Mouse (Mus musculus) hindbrain, postnatal 0 days (tissue): Measurements from ENCODE around the gene Glcci1. TPM values are rescaled to one million over a fixed set of nuclear protein-coding genes. Genes with fewer than 3 reads are reported as not detected.

ENCODE experiments used
- ATAC-seq: fragments of 200-750 bp; cut with Nextera tagmentation; 2 replicates; pipeline ENCODE4 v1.8.0; 2017; ENCODE audit warnings: mild to moderate bottlenecking, moderate TSS enrichment, moderate library complexity
- DNase-seq: peaks from one replicate; pipeline ENCODE4 v3.0.0-alpha.2; 2015; ENCODE audit warnings: low spot score
- H3K27ac ChIP-seq: fragments of 300-500 bp; sonication (generic); 2 replicates; pipeline ENCODE4 v1.5.1; 2014; ENCODE audit warnings: mild to moderate bottlenecking
- H3K27me3 ChIP-seq: fragments of 300-500 bp; sonication (generic); 2 replicates; pipeline ENCODE4 v1.6.1; 2014; ENCODE audit warnings: low read length, mixed read lengths; ENCODE audit not compliant: insufficient read depth
- H3K36me3 ChIP-seq: fragments of 300-500 bp; sonication (generic); 2 replicates; pipeline ENCODE4 v1.6.1; 2014; ENCODE audit warnings: low read length, mixed read lengths; ENCODE audit not compliant: insufficient read depth
- H3K4me1 ChIP-seq: fragments of 300-500 bp; sonication (generic); 2 replicates; pipeline ENCODE4 v1.6.1; 2014; ENCODE audit warnings: antibody characterized with exemption, low read length, mixed read lengths; ENCODE audit not compliant: insufficient read depth
- H3K4me2 ChIP-seq: fragments of 300-500 bp; sonication (generic); 2 replicates; pipeline ENCODE4 v1.6.1; 2014; ENCODE audit warnings: low read depth, mild to moderate bottlenecking, low read length, moderate library complexity, mixed read lengths
- H3K4me3 ChIP-seq: fragments of 300-500 bp; sonication (generic); 2 replicates; pipeline ENCODE4 v1.5.1; 2014; ENCODE audit warnings: low read length
- H3K9ac ChIP-seq: fragments of 300-500 bp; sonication (generic); replicated peaks from 2 replicates; pipeline ENCODE4 v1.6.1; 2014; ENCODE audit warnings: mild to moderate bottlenecking, low read length, moderate library complexity, mixed read lengths
- H3K9me3 ChIP-seq: fragments of 300-500 bp; sonication (generic); 2 replicates; pipeline ENCODE4 v1.6.1; 2016; ENCODE audit warnings: low read length, mixed read lengths
- CTCF ChIP-seq: IDR thresholded peaks from 2 replicates; pipeline ENCODE4 v1.5.1; 2016; ENCODE audit warnings: antibody characterized with exemption, control low read depth, low read depth
- WGBS: fragments of 180-500 bp; shearing (Covaris S2); extraction: QIAGEN DNeasy Blood & Tissue Kit; methylation state at CpG from one replicate; pipeline ENCODE4 v1.1.7; 2014; 5-methylcytosine and 5-hydroxymethylcytosine counted together
- polyA plus RNA-seq: library from polyadenylated mRNA; unstranded; fragments of >200 nt; fragmentation: Nextera tagmentation; extraction: Ambion mirVana; gene quantifications from 2 replicates; pipeline ENCODE4 v1.2.1, GENCODE M21; 2015
- total RNA-seq: library from RNA; depleted of rRNA; stranded (reverse); fragments of >200 nt; gene quantifications from 2 replicates; pipeline ENCODE4 v1.2.3, GENCODE M21; 2014

Glcci1 gene
- total and polyA plus RNA-seq, 2 experiments from 2014 or later = 5.8 to 23.1 TPM

DNA sequence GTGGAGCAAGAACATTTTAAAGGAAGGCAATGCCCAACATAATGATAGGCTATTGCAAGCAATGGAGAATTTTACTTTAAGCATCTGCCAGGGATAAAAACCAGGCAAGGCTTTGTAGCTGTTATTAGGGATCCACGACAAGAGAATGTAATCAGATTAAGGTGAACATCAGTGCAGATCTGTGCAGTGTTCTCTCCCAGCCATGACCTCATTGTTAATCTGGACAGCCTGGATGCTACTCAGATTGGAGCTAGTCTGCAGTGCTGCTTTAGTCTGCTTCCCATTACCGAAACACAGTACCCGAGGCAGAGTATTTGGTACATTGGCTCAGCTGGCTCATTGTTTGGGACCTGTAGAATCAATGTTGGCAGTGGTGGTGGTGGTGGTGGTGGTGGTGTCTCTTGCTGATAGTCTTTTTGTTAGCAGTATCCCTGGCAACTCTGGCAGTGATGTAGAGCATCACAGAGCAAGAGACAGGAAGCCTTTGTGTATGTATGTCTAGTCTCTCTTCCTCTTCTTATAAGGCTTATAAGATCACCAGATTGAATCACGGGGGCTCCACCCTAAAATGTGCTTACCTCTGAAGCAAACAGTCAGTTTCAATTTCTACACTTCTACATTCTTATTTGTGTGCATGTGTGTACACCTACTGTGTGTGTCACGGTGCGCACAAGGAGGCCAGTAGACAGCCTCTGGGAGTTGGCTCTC lies 4.7 kb upstream of the Glcci1 start:
- WGBS = 80% methylated on average over 6 of the region's 6 CpGs
- Histone ChIP-seq H3K36me3 (no peaks in the 10 kb centered on the region), H3K4me1 (no peaks in the 10 kb centered on the region), H3K27ac (no peak overlapping the region), H3K4me2 (no peak overlapping the region), H3K9ac (no peak overlapping the region), H3K27me3 (no peaks in the 10 kb centered on the region), H3K4me3 (no peak overlapping the region), H3K9me3 (no peaks in the 10 kb centered on the region)
- DNase-seq (no peak), ATAC-seq (no peak)
- no peak for TF ChIP-seq CTCF

- H3K4me1 ChIP-seq = peaks cover 4% of the 10 kb centered on the region; the same call in 1 of the 2 replicates
- H3K36me3 ChIP-seq = no peaks in the 10 kb centered on the region
- no peak overlapping the region for H3K9ac ChIP-seq
- no peak overlapping the region for H3K27ac ChIP-seq
- no peak for DNase-seq
- no peaks in the 10 kb centered on the region for H3K9me3 ChIP-seq
- no peak overlapping the region for H3K4me3 ChIP-seq
- H3K4me2 ChIP-seq = no peak overlapping the region
- H3K27me3 ChIP-seq = no peaks in the 10 kb centered on the region
- TF ChIP-seq CTCF = no peak
- ATAC-seq = no peak
Observed at GRCm38 (mm10) chr6:8506631-8507030, 2.8 kb upstream of the Glcci1 start.

DNA sequence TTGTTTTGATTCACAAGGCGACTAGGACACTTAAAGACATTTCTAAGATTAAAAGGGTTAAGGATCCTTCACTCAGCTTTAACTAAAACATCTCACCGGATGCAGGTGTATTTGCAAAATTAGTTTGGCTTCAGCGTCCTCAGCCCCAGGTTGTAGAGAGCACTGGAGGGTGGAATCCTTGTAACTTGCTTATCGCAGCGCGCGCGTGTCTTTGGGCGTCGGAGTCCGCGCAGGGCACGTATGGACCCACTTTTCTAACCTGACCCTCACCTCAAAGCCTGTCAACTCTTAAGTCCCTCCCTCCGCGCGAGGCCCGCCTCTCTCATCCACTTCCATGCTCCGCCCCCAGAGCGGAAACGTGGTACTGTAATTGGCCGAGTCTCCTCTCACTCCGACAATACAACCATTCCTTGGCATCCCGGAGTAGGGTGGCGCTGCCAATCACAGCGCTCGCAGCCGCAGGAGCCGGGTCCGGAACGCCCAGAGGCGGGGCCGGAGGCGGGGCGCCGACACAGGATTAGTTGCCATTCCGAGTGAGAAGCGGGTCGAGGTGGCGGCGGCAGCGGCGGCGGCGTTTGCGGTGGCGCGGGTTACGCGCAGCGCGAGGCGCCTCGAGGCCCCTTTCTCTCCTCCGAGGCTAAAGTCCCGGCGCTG lies 390 bp upstream of the Glcci1 start:
- peak overlapping the region; percentile 68 for H3K4me2 ChIP-seq
- H3K27ac ChIP-seq = peak overlapping the region; percentile 98
- H3K4me3 ChIP-seq = peak overlapping the region; percentile 95
- H3K36me3 ChIP-seq = no peaks in the 10 kb centered on the region
- TF ChIP-seq CTCF = no peak; the same call in 1 of the 2 replicates
- H3K9ac ChIP-seq = peak overlapping the region; percentile 90
- no peaks in the 10 kb centered on the region for H3K27me3 ChIP-seq
- WGBS = under 1% methylated on average over 56 of the region's 56 CpGs
- ATAC-seq = peak; percentile 99
- H3K4me1 ChIP-seq = peaks cover 5% of the 10 kb centered on the region; the same call in 1 of the 2 replicates
- peak; percentile 99 for DNase-seq
- no peaks in the 10 kb centered on the region for H3K9me3 ChIP-seq

DNA sequence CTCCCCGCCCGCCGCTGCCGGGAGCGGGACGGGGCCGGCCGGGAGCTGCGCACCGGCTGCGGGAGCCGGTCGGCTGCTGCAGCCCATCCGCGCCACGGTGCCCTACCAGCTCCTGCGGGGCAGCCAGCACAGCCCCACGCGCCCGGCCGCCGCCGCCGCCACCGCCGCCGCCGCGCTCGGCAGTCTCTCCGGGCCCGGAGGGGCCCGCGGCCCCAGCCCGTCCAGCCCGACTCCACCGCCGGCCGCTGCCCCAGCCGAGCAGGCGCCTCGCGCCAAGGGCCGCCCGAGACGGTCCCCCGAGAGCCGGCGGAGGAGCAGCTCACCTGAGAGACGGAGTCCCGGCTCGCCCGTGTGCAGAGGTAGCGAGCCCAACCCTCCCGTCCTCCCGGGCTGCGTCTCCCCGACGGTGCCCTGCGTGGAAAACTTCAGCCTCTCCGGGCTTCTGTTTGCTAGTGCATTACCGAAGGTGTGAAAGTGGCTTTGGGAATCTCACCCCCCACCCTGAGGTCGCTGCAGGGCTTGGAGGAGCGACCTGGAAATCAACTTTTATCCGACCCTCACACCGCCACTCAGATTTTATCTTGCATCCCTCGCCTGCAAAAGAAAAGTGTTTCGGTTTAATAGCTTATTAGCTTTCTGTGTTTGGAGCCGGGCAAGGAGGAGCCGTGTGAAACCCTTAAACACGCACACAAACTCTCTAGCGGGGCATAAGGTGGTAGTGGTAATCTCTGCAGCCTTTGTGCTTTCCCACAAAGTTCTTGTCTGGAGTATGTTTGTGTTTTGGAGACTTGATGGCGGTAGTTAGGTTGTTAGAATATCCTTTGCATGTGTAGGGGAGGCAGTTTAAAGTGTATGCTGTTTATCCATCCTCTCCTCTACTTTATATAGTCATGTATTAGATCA lies 812 bp downstream of the Glcci1 start:
- Histone ChIP-seq H3K9me3 (no peaks in the 10 kb centered on the region), H3K4me1 (peaks cover 5% of the 10 kb centered on the region; the same call in 1 of the 2 replicates), H3K4me3 (peak overlapping the region; percentile 95), H3K4me2 (peak overlapping the region; percentile 68), H3K27ac (peak overlapping the region; percentile 98), H3K9ac (peak overlapping the region; percentile 90), H3K36me3 (no peaks in the 10 kb centered on the region), H3K27me3 (no peaks in the 10 kb centered on the region)
- peak; percentile 30; the same call in 1 of the 2 replicates for ATAC-seq
- WGBS = under 1% methylated on average over 46 of the region's 73 CpGs
- DNase-seq = no peak
- no peak for TF ChIP-seq CTCF

GRCm38 (mm10) chr6:8510864-8511428 lies 1.5 kb downstream of the Glcci1 start:
- DNase-seq = peak; percentile 28
- peak overlapping the region; percentile 90 for H3K9ac ChIP-seq
- peak overlapping the region; percentile 95 for H3K4me3 ChIP-seq
- no peaks in the 10 kb centered on the region for H3K9me3 ChIP-seq
- H3K27me3 ChIP-seq = no peaks in the 10 kb centered on the region
- no peak for ATAC-seq
- peaks cover 5% of the 10 kb centered on the region; the same call in 1 of the 2 replicates for H3K4me1 ChIP-seq
- no peak for TF ChIP-seq CTCF
- WGBS = 3% methylated on average over 7 of the region's 7 CpGs
- H3K4me2 ChIP-seq = peak overlapping the region; percentile 68
- H3K36me3 ChIP-seq = no peaks in the 10 kb centered on the region
- peak overlapping the region; percentile 98; the same call in 1 of the 2 replicates for H3K27ac ChIP-seq

- Histone ChIP-seq H3K9ac (peak overlapping the region; percentile 90; the same call in 1 of the 2 replicates), H3K27ac (0 out of 2 replicates have a peak overlapping the region, but pooled peaks have one; percentile 98), H3K4me3 (peak overlapping the region; percentile 95), H3K4me1 (peaks cover 5% of the 10 kb centered on the region; the same call in 1 of the 2 replicates), H3K9me3 (no peaks in the 10 kb centered on the region), H3K36me3 (no peaks in the 10 kb centered on the region), H3K4me2 (peak overlapping the region; percentile 68), H3K27me3 (no peaks in the 10 kb centered on the region)
- DNase-seq = peak; percentile 22
- no peak for TF ChIP-seq CTCF
- ATAC-seq = no peak
- 3% methylated on average over 3 of the region's 3 CpGs for WGBS
Observed at GRCm38 (mm10) chr6:8511447-8511846, 2.0 kb downstream of the Glcci1 start.
